Mouse (Mus musculus): ENCODE results near the gene Vmn1r17. TPM values are rescaled to one million over a fixed set of nuclear protein-coding genes. Genes with fewer than 3 reads are reported as not detected.
"Not testable (repeated sequence)": the region's sequence is repeated elsewhere in the genome, so short reads cannot be mapped to it uniquely, and the experiment has no call there.

Vmn1r17 gene
- polyA plus RNA-seq (2012; rRNA removed), result not detected in 2 replicates

- no peaks in the 10 kb centered on the region for H3K36me3 ChIP-seq (ENCODE audit: control insufficient read depth, insufficient read depth, low read length)
- no peak for TF ChIP-seq POLR2A (IDR thresholded peaks at IDR 0.05; ENCODE audit: control insufficient read depth, low read depth, low read length)
- TF ChIP-seq CTCF (IDR thresholded peaks at IDR 0.05; ENCODE audit: control insufficient read depth, insufficient read depth, insufficient replicate concordance, low read depth, low read length), result no peak
- no peaks in the 10 kb centered on the region for H3K4me1 ChIP-seq (ENCODE audit: control insufficient read depth, insufficient read depth, low read length)
- no peaks in the 10 kb centered on the region for H3K27me3 ChIP-seq (ENCODE audit: control insufficient read depth, insufficient read depth, low read length)
- H3K4me3 ChIP-seq (ENCODE audit: control insufficient read depth, low read depth, low read length), result no peak within 1 kb of the TSS
- H3K27ac ChIP-seq (ENCODE audit: control insufficient read depth, insufficient read depth, low read depth, low read length), result no peak within 1 kb of the TSS
Measured at GRCm38 (mm10) chr6:57363627-57364026, at the start of gene Vmn1r17. Gene Vmn1r17, minus strand, starts transcription at chr6:57363727.

- H3K27me3 ChIP-seq (ENCODE audit: control insufficient read depth, insufficient read depth, low read length); H3K4me1 ChIP-seq (ENCODE audit: control insufficient read depth, insufficient read depth, low read length); H3K27ac ChIP-seq (ENCODE audit: control insufficient read depth, insufficient read depth, low read depth, low read length); H3K36me3 ChIP-seq (ENCODE audit: control insufficient read depth, insufficient read depth, low read length); H3K4me3 ChIP-seq (ENCODE audit: control insufficient read depth, low read depth, low read length): not testable (repeated sequence)
Measured at GRCm38 (mm10) chr6:57403480-57403879, 40.0 kb upstream of the Vmn1r17 start, which contains the start of gene Vmn1r19. Gene Vmn1r19, plus strand, starts transcription at chr6:57403780.

GRCm38 (mm10) chr6:57395683-57396082 is 32.2 kb upstream of the Vmn1r17 start, which contains the start of gene Vmn1r18:
Gene Vmn1r18, minus strand, starts transcription at chr6:57395783.
- Histone ChIP-seq H3K27me3 (ENCODE audit: control insufficient read depth, insufficient read depth, low read length) (no peaks in the 10 kb centered on the region), H3K36me3 (ENCODE audit: control insufficient read depth, insufficient read depth, low read length) (no peaks in the 10 kb centered on the region), H3K4me3 (ENCODE audit: control insufficient read depth, low read depth, low read length) (no peak within 1 kb of the TSS), H3K4me1 (ENCODE audit: control insufficient read depth, insufficient read depth, low read length) (no peaks in the 10 kb centered on the region), H3K27ac (ENCODE audit: control insufficient read depth, insufficient read depth, low read depth, low read length) (no peak within 1 kb of the TSS)
- TF ChIP-seq CTCF (IDR thresholded peaks at IDR 0.05; ENCODE audit: control insufficient read depth, insufficient read depth, insufficient replicate concordance, low read depth, low read length) (no peak), POLR2A (IDR thresholded peaks at IDR 0.05; ENCODE audit: control insufficient read depth, low read depth, low read length) (no peak)

- Histone ChIP-seq H3K36me3 (ENCODE audit: control insufficient read depth, insufficient read depth, low read length) (no peaks in the 10 kb centered on the region), H3K27ac (ENCODE audit: control insufficient read depth, insufficient read depth, low read depth, low read length) (no peak overlapping the region), H3K27me3 (ENCODE audit: control insufficient read depth, insufficient read depth, low read length) (no peaks in the 10 kb centered on the region), H3K4me3 (ENCODE audit: control insufficient read depth, low read depth, low read length) (no peak overlapping the region), H3K4me1 (ENCODE audit: control insufficient read depth, insufficient read depth, low read length) (no peaks in the 10 kb centered on the region)
- TF ChIP-seq CTCF (IDR thresholded peaks at IDR 0.05; ENCODE audit: control insufficient read depth, insufficient read depth, insufficient replicate concordance, low read depth, low read length), result no peak
- TF ChIP-seq POLR2A (IDR thresholded peaks at IDR 0.05; ENCODE audit: control insufficient read depth, low read depth, low read length), result no peak
Measured at GRCm38 (mm10) chr6:57367496-57367895, 4.0 kb upstream of the Vmn1r17 start.

- not testable (repeated sequence) for H3K36me3 ChIP-seq (ENCODE audit: control insufficient read depth, insufficient read depth, low read length); H3K4me3 ChIP-seq (ENCODE audit: control insufficient read depth, low read depth, low read length); H3K27me3 ChIP-seq (ENCODE audit: control insufficient read depth, insufficient read depth, low read length); H3K4me1 ChIP-seq (ENCODE audit: control insufficient read depth, insufficient read depth, low read length); H3K27ac ChIP-seq (ENCODE audit: control insufficient read depth, insufficient read depth, low read depth, low read length)
Measured at GRCm38 (mm10) chr6:57365866-57366265, 2.3 kb upstream of the Vmn1r17 start.

- no peaks in the 10 kb centered on the region for H3K4me1 ChIP-seq (ENCODE audit: control insufficient read depth, insufficient read depth, low read length)
- H3K27ac ChIP-seq (ENCODE audit: control insufficient read depth, insufficient read depth, low read depth, low read length), result no peak overlapping the region
- TF ChIP-seq CTCF (IDR thresholded peaks at IDR 0.05; ENCODE audit: control insufficient read depth, insufficient read depth, insufficient replicate concordance, low read depth, low read length), result no peak
- no peak for TF ChIP-seq POLR2A (IDR thresholded peaks at IDR 0.05; ENCODE audit: control insufficient read depth, low read depth, low read length)
- H3K27me3 ChIP-seq (ENCODE audit: control insufficient read depth, insufficient read depth, low read length), result no peaks in the 10 kb centered on the region
- H3K36me3 ChIP-seq (ENCODE audit: control insufficient read depth, insufficient read depth, low read length), result no peaks in the 10 kb centered on the region
- H3K4me3 ChIP-seq (ENCODE audit: control insufficient read depth, low read depth, low read length), result no peak overlapping the region
Measured at GRCm38 (mm10) chr6:57356864-57357263, 6.7 kb downstream of the Vmn1r17 start.

GRCm38 (mm10) chr6:57329394-57329793 is 34.1 kb downstream of the Vmn1r17 start, which contains the start of gene Vmn1r16:
Gene Vmn1r16, minus strand, starts transcription at chr6:57329494.
- H3K4me1 ChIP-seq (ENCODE audit: control insufficient read depth, insufficient read depth, low read length), result no peaks in the 10 kb centered on the region
- H3K27ac ChIP-seq (ENCODE audit: control insufficient read depth, insufficient read depth, low read depth, low read length), result no peak within 1 kb of the TSS
- no peaks in the 10 kb centered on the region for H3K36me3 ChIP-seq (ENCODE audit: control insufficient read depth, insufficient read depth, low read length)
- H3K4me3 ChIP-seq (ENCODE audit: control insufficient read depth, low read depth, low read length), result no peak within 1 kb of the TSS
- no peaks in the 10 kb centered on the region for H3K27me3 ChIP-seq (ENCODE audit: control insufficient read depth, insufficient read depth, low read length)
- no peak for TF ChIP-seq POLR2A (IDR thresholded peaks at IDR 0.05; ENCODE audit: control insufficient read depth, low read depth, low read length)
- TF ChIP-seq CTCF (IDR thresholded peaks at IDR 0.05; ENCODE audit: control insufficient read depth, insufficient read depth, insufficient replicate concordance, low read depth, low read length), result no peak

- no peak for TF ChIP-seq POLR2A (IDR thresholded peaks at IDR 0.05; ENCODE audit: control insufficient read depth, low read depth, low read length)
- no peak for TF ChIP-seq CTCF (IDR thresholded peaks at IDR 0.05; ENCODE audit: control insufficient read depth, insufficient read depth, insufficient replicate concordance, low read depth, low read length)
- Histone ChIP-seq H3K4me3 (ENCODE audit: control insufficient read depth, low read depth, low read length) (no peak overlapping the region), H3K27ac (ENCODE audit: control insufficient read depth, insufficient read depth, low read depth, low read length) (no peak overlapping the region), H3K36me3 (ENCODE audit: control insufficient read depth, insufficient read depth, low read length) (no peaks in the 10 kb centered on the region), H3K27me3 (ENCODE audit: control insufficient read depth, insufficient read depth, low read length) (no peaks in the 10 kb centered on the region), H3K4me1 (ENCODE audit: control insufficient read depth, insufficient read depth, low read length) (no peaks in the 10 kb centered on the region)
Measured at GRCm38 (mm10) chr6:57326176-57326575, 37.4 kb downstream of the Vmn1r17 start.

Other genes with a start within 250 kb of the Vmn1r17 start
- not detected in 2 replicates for gene Vmn1r11, start 230.3 kb downstream of the Vmn1r17 start, polyA plus RNA-seq (2012; rRNA removed)
- gene Vmn1r12, start 206.8 kb downstream of the Vmn1r17 start, polyA plus RNA-seq (2012; rRNA removed), result not detected in 2 replicates
- not detected in 2 replicates for gene Vmn1r13, start 160.4 kb downstream of the Vmn1r17 start, polyA plus RNA-seq (2012; rRNA removed)
- gene Vmn1r14, start 132.0 kb downstream of the Vmn1r17 start, polyA plus RNA-seq (2012; rRNA removed), result 0.01 TPM in 1 of 2 replicates, not detected in the other
- gene Vmn1r15, start 105.8 kb downstream of the Vmn1r17 start, polyA plus RNA-seq (2012; rRNA removed), result not detected in 2 replicates
- gene Vmn1r16, start 34.2 kb downstream of the Vmn1r17 start, polyA plus RNA-seq (2012; rRNA removed), result not detected in 2 replicates
- gene Vmn1r18, start 32.1 kb upstream of the Vmn1r17 start, polyA plus RNA-seq (2012; rRNA removed), result not detected in 2 replicates
- gene Vmn1r19, start 40.1 kb upstream of the Vmn1r17 start, polyA plus RNA-seq (2012; rRNA removed), result not detected in 2 replicates
- not detected in 2 replicates for gene Vmn1r20, start 65.2 kb upstream of the Vmn1r17 start, polyA plus RNA-seq (2012; rRNA removed)
- 0.40 and 0.83 TPM in 2 replicates for gene Ppm1k, start 171.7 kb upstream of the Vmn1r17 start, polyA plus RNA-seq (2012; rRNA removed)
- 2.4 and 4.2 TPM in 2 replicates for gene Herc6, start 217.3 kb upstream of the Vmn1r17 start, polyA plus RNA-seq (2012; rRNA removed)

Data from testis, adult 2 months (tissue).